Comparison of ENCODE assay signal across 8 mouse cellular contexts in genomic region chr1:180793445-180794117, GRCm38 (mm10). TPM values are rescaled to one million over a fixed set of nuclear protein-coding genes. Genes with fewer than 3 reads are reported as not detected.
DNase-seq lines count a peak whose midpoint lies in the region; ATAC-seq lines count a peak whose summit lies in the region.

No protein-coding gene starts in this region.

- ATAC-seq in forebrain, embryonic 14.5 days = peak; percentile 26; the same call in 1 of the 2 replicates
- peak; percentile 17 for ATAC-seq in megakaryocyte-erythroid progenitor cell, adult 5-6 weeks (replicated peaks; ENCODE audit: low FRiP score, low TSS enrichment, poor library complexity, severe bottlenecking)

- peak overlapping the region; percentile 64 for H3K4me2 ChIP-seq in forebrain, embryonic 14.5 days (ENCODE audit: low read length)

- peak overlapping the region; percentile 54 for H3K9ac ChIP-seq in forebrain, embryonic 14.5 days (ENCODE audit: low read length)

- H3K27ac ChIP-seq in forebrain, embryonic 14.5 days (ENCODE audit: low read depth, low read length) = no peak overlapping the region

- H3K9me3 ChIP-seq in forebrain, embryonic 14.5 days (replicated peaks; ENCODE audit: control insufficient read depth, low read length) = no peaks in the 10 kb centered on the region

- DNase-seq in cerebellum, adult 11-12 months = peak; percentile 52
- DNase-seq in cerebellum, adult 8-10 months = no peak
- DNase-seq in ES-CJ7 (ENCODE audit: low read depth, low spot score) = peak; percentile 90
- DNase-seq in forebrain, embryonic 14.5 days (ENCODE audit: low spot score) = no peak
- DNase-seq in kidney, postnatal 36 days = peak; percentile 64 to 79
- DNase-seq in layer of hippocampus, adult 11-12 months (ENCODE audit: low spot score) = no peak
- DNase-seq in left cerebral cortex, adult 18-20 months (ENCODE audit: low spot score in 2 of 2) = no peak

- peak overlapping the region; percentile 31 for H3K4me3 ChIP-seq in forebrain, embryonic 14.5 days (ENCODE audit: low read depth, low read length)

- no peaks in the 10 kb centered on the region for H3K36me3 ChIP-seq in forebrain, embryonic 14.5 days (ENCODE audit: control insufficient read depth, insufficient read depth, low read length)

- H3K4me1 ChIP-seq in forebrain, embryonic 14.5 days (ENCODE audit: control insufficient read depth, insufficient read depth, low read length) = 0 out of 2 replicates have a peak, but pooled peaks cover 7% of the 10 kb centered on the region

- H3K27me3 ChIP-seq in forebrain, embryonic 14.5 days (replicated peaks; ENCODE audit: control insufficient read depth, insufficient read depth, low read length) = no peaks in the 10 kb centered on the region; the same call in 1 of the 2 replicates

- 13% methylated on average over 18 of the region's 18 CpGs for WGBS in forebrain, embryonic 14.5 days

RNA-seq across cellular contexts. Expression of gene H3f3a, which starts 20.2 kb away (rescaled TPM):
- polyA plus RNA-seq in forebrain, embryonic 14.5 days (2014; fragmentation: Nextera tagmentation; extraction: Ambion mirVana) = 4,992 and 5,015 TPM in 2 replicates
- 737 and 1,041 TPM in 2 replicates for total RNA-seq in megakaryocyte-erythroid progenitor cell, adult 5-6 weeks (2014; fragmentation: Nextera tagmentation)
- 1,518 and 1,745 TPM in 2 replicates for total RNA-seq in megakaryocyte-erythroid progenitor cell, adult 5-6 weeks (2017)
- total RNA-seq in left cerebral cortex, adult 18-20 months (2021) = 100 to 1,000 TPM; 249 to 263 TPM

RNA-seq across cellular contexts. Expression of gene Sde2, which starts 57.3 kb away (rescaled TPM):
- 22.7 and 25.5 TPM in 2 replicates for polyA plus RNA-seq in forebrain, embryonic 14.5 days (2014; fragmentation: Nextera tagmentation; extraction: Ambion mirVana)
- 22.0 and 23.2 TPM in 2 replicates for total RNA-seq in megakaryocyte-erythroid progenitor cell, adult 5-6 weeks (2014; fragmentation: Nextera tagmentation)
- 37.6 and 45.7 TPM in 2 replicates for total RNA-seq in megakaryocyte-erythroid progenitor cell, adult 5-6 weeks (2017)
- 10 to 100 TPM; 20.9 to 25.7 TPM for total RNA-seq in left cerebral cortex, adult 18-20 months (2021)

Comparison
In these comparisons a context has a peak if more than half of its experiments do, and no peak if none do; other contexts are left out.
1. DNase-seq: peak in cerebellum, adult 11-12 months (single experiment), ES-CJ7 (single experiment) and kidney, postnatal 36 days (2 of 2); none in cerebellum, adult 8-10 months (single experiment), forebrain, embryonic 14.5 days (single experiment), layer of hippocampus, adult 11-12 months (single experiment) and left cerebral cortex, adult 18-20 months (0 of 2).